Mouse (Mus musculus) stomach, postnatal 0 days (tissue): ENCODE measurements around the gene Gm5773. TPM values are rescaled to one million over a fixed set of nuclear protein-coding genes. Genes with fewer than 3 reads are reported as not detected.
"Not testable (repeated sequence)": the region's sequence is repeated elsewhere in the genome, so short reads cannot be mapped to it uniquely, and the experiment has no call there.

Experiments
- ATAC-seq: fragments of 200-750 bp; cut with Nextera tagmentation; 2 replicates; pipeline ENCODE4 v1.8.0; 2017; ENCODE audit not compliant: low FRiP score, low TSS enrichment
- DNase-seq: peaks from one replicate; pipeline ENCODE4 v3.0.0-alpha.2; 2016; ENCODE audit warnings: low spot score
- H3K27ac ChIP-seq: fragments of 300-500 bp; sonication (generic); replicated peaks from 2 replicates; pipeline ENCODE4 v1.5.1; 2014; ENCODE audit warnings: mild to moderate bottlenecking, control low read depth
- H3K27me3 ChIP-seq: fragments of 300-500 bp; sonication (generic); 2 replicates; pipeline ENCODE4 v1.6.1; 2014; ENCODE audit warnings: low read length; ENCODE audit not compliant: control insufficient read depth, insufficient read depth
- H3K36me3 ChIP-seq: fragments of 300-500 bp; sonication (generic); 2 replicates; pipeline ENCODE4 v1.6.1; 2014; ENCODE audit warnings: low read length, mixed read lengths; ENCODE audit not compliant: control insufficient read depth, insufficient read depth
- H3K4me1 ChIP-seq: fragments of 300-500 bp; sonication (generic); replicated peaks from 2 replicates; pipeline ENCODE4 v1.6.1; 2014; ENCODE audit warnings: antibody characterized with exemption; ENCODE audit not compliant: control insufficient read depth, insufficient read depth
- H3K4me2 ChIP-seq: fragments of 300-500 bp; sonication (generic); replicated peaks from 2 replicates; pipeline ENCODE4 v1.6.1; 2014; ENCODE audit warnings: low read depth, mild to moderate bottlenecking, control low read depth, moderate library complexity
- H3K4me3 ChIP-seq: fragments of 300-500 bp; sonication (generic); 2 replicates; pipeline ENCODE4 v1.5.1; 2014; ENCODE audit warnings: low read depth, low read length, control low read depth
- H3K9ac ChIP-seq: fragments of 300-500 bp; sonication (generic); 2 replicates; pipeline ENCODE4 v1.6.1; 2014; ENCODE audit warnings: mild to moderate bottlenecking, low read length, control low read depth, mixed read lengths
- H3K9me3 ChIP-seq: fragments of 300-500 bp; sonication (generic); 2 replicates; pipeline ENCODE4 v1.6.1; 2016; ENCODE audit warnings: low read length; ENCODE audit not compliant: control insufficient read depth
- CTCF ChIP-seq: IDR thresholded peaks from 2 replicates; pipeline ENCODE4 v1.5.1; 2016; ENCODE audit warnings: antibody characterized with exemption, low read depth, mild to moderate bottlenecking, moderate library complexity
- WGBS: fragments of 180-500 bp; shearing (Covaris S2); extraction: QIAGEN DNeasy Blood & Tissue Kit; methylation state at CpG from one replicate; pipeline ENCODE4 v1.1.7; 2014; 5-methylcytosine and 5-hydroxymethylcytosine counted together
- polyA plus RNA-seq: library from polyadenylated mRNA; unstranded; fragments of >200 nt; fragmentation: Nextera tagmentation; extraction: Ambion mirVana; gene quantifications from 2 replicates; pipeline ENCODE4 v1.2.1, GENCODE M21; 2015

Gm5773 gene
- not detected in 2 replicates for polyA plus RNA-seq

GRCm38 (mm10) chr3:93772700-93773099 is at the start of gene Gm5773:
Gm5773 (plus strand) TSS chr3:93773000.
- 82% methylated on average over 1 of the region's 1 CpGs for whole genome bisulfite sequencing
- H3K27me3 ChIP-seq, H3K9me3 ChIP-seq, H3K9ac ChIP-seq, H3K36me3 ChIP-seq, H3K4me1 ChIP-seq, H3K4me2 ChIP-seq, ATAC-seq, H3K27ac ChIP-seq, H3K4me3 ChIP-seq, DNase-seq: not testable (repeated sequence)

- H3K4me1 ChIP-seq, H3K27me3 ChIP-seq, DNase-seq, H3K9ac ChIP-seq, ATAC-seq, H3K36me3 ChIP-seq, H3K9me3 ChIP-seq, H3K4me2 ChIP-seq, H3K4me3 ChIP-seq, H3K27ac ChIP-seq: not testable (repeated sequence)
- 82% methylated on average over 1 of the region's 1 CpGs for WGBS
Measured at GRCm38 (mm10) chr3:93745475-93745874, 27.3 kb upstream of the Gm5773 start.

- H3K4me2 ChIP-seq, H3K4me1 ChIP-seq, H3K9ac ChIP-seq, ATAC-seq, H3K9me3 ChIP-seq, H3K27me3 ChIP-seq, H3K4me3 ChIP-seq, H3K27ac ChIP-seq, H3K36me3 ChIP-seq, DNase-seq: not testable (repeated sequence)
- 93% methylated on average over 15 of the region's 18 CpGs for WGBS
Measured at GRCm38 (mm10) chr3:93754022-93754421, 18.8 kb upstream of the Gm5773 start.

- H3K36me3 ChIP-seq, H3K27me3 ChIP-seq, H3K9ac ChIP-seq, DNase-seq, H3K4me3 ChIP-seq, H3K27ac ChIP-seq, H3K9me3 ChIP-seq, H3K4me1 ChIP-seq, ATAC-seq, H3K4me2 ChIP-seq: not testable (repeated sequence)
Measured at GRCm38 (mm10) chr3:93796098-93796497, 23.3 kb downstream of the Gm5773 start, which contains the start of gene Tdpoz4. Tdpoz4 (plus strand) TSS chr3:93796398.

- H3K27me3 ChIP-seq, H3K9ac ChIP-seq, H3K36me3 ChIP-seq, ATAC-seq, H3K9me3 ChIP-seq, DNase-seq, H3K4me1 ChIP-seq, H3K4me3 ChIP-seq, H3K4me2 ChIP-seq, H3K27ac ChIP-seq: not testable (repeated sequence)
- peak; percentile 42 for TF ChIP-seq CTCF
Measured at GRCm38 (mm10) chr3:93813341-93813740, 40.5 kb downstream of the Gm5773 start.

Other genes with a start within 250 kb of the Gm5773 start
- gene S100a10, start 217.9 kb upstream of the Gm5773 start, polyA plus RNA-seq, result 314 and 375 TPM in 2 replicates
- gene Tdpoz2, start 120.3 kb upstream of the Gm5773 start, polyA plus RNA-seq, result not detected in 2 replicates
- not detected in 2 replicates for gene Tdpoz1, start 96.7 kb upstream of the Gm5773 start, polyA plus RNA-seq
- gene Gm37596, start 79.9 kb upstream of the Gm5773 start, polyA plus RNA-seq, result not detected in 2 replicates
- gene Tdpoz4, start 23.4 kb downstream of the Gm5773 start, polyA plus RNA-seq, result not detected in 2 replicates
- not detected in 2 replicates for gene Tdpoz3, start 53.0 kb downstream of the Gm5773 start, polyA plus RNA-seq
- 0.17 TPM in 1 of 2 replicates, not detected in the other for gene Gm9117, start 170.5 kb downstream of the Gm5773 start, polyA plus RNA-seq
- gene Tdpoz5, start 188.3 kb downstream of the Gm5773 start, polyA plus RNA-seq, result not detected in 2 replicates